Mouse (Mus musculus) limb, embryonic 14.5 days (tissue): ENCODE data around the gene Fam117b. TPM values are rescaled to one million over a fixed set of nuclear protein-coding genes. Genes with fewer than 3 reads are reported as not detected.

Experiments used
- ATAC-seq: fragments of 200-750 bp; cut with Nextera tagmentation; 2 replicates; pipeline ENCODE4 v1.8.0; 2017; ENCODE audit warnings: low read depth, moderate number of reproducible peaks, moderate TSS enrichment; ENCODE audit not compliant: low FRiP score
- DNase-seq: peaks from one replicate; pipeline ENCODE4 v3.0.0-alpha.2; 2015; ENCODE audit warnings: low spot score
- H3K27ac ChIP-seq: fragments of 300-500 bp; sonication (generic); replicated peaks from 2 replicates; pipeline ENCODE4 v1.5.1; 2014; ENCODE audit warnings: low read depth, mild to moderate bottlenecking, low read length, moderate library complexity, mixed read lengths
- H3K27me3 ChIP-seq: fragments of 300-500 bp; sonication (generic); 2 replicates; pipeline ENCODE4 v1.6.1; 2014; ENCODE audit warnings: low read length, mixed read lengths; ENCODE audit not compliant: control insufficient read depth, insufficient read depth
- H3K36me3 ChIP-seq: fragments of 300-500 bp; sonication (generic); 2 replicates; pipeline ENCODE4 v1.6.1; 2014; ENCODE audit warnings: mild to moderate bottlenecking, low read length, moderate library complexity, mixed read lengths; ENCODE audit not compliant: control insufficient read depth, insufficient read depth
- H3K4me1 ChIP-seq: fragments of 300-500 bp; sonication (generic); 2 replicates; pipeline ENCODE4 v1.6.1; 2014; ENCODE audit warnings: antibody characterized with exemption, low read length, mixed read lengths; ENCODE audit not compliant: control insufficient read depth, insufficient read depth
- H3K4me2 ChIP-seq: fragments of 300-500 bp; sonication (generic); replicated peaks from 2 replicates; pipeline ENCODE4 v1.6.1; 2014; ENCODE audit warnings: low read depth, mild to moderate bottlenecking, low read length, moderate library complexity; ENCODE audit not compliant: severe bottlenecking
- H3K4me3 ChIP-seq: fragments of 300-500 bp; sonication (generic); replicated peaks from 2 replicates; pipeline ENCODE4 v1.5.1; 2014; ENCODE audit warnings: low read length
- H3K9ac ChIP-seq: fragments of 300-500 bp; sonication (generic); 2 replicates; pipeline ENCODE4 v1.6.1; 2014; ENCODE audit warnings: mild to moderate bottlenecking, low read depth, low read length, moderate library complexity; ENCODE audit not compliant: severe bottlenecking
- H3K9me3 ChIP-seq: fragments of 300-500 bp; sonication (generic); 2 replicates; pipeline ENCODE4 v1.6.1; 2016; ENCODE audit warnings: low read length; ENCODE audit not compliant: control insufficient read depth
- POLR2A ChIP-seq: fragments of 200-500 bp; IDR thresholded peaks from 2 replicates; pipeline ENCODE4 v1.8.0; 2012; ENCODE audit warnings: inconsistent platforms, mild to moderate bottlenecking, moderate library complexity, borderline replicate concordance; ENCODE audit not compliant: insufficient read depth, insufficient read length; ENCODE audit errors: extremely low read depth
- WGBS: fragments of 180-500 bp; shearing (Covaris S2); extraction: QIAGEN DNeasy Blood & Tissue Kit; methylation state at CpG from one replicate; pipeline ENCODE4 v1.1.7; 2014; 5-methylcytosine and 5-hydroxymethylcytosine counted together
- polyA plus RNA-seq, 2 experiments: library from polyadenylated mRNA; depleted of rRNA in 1 of 2; stranded (reverse) in 1 of 2; unstranded in 1 of 2; fragments of >200 nt; fragmentation: Nextera tagmentation in 1 of 2; extraction: Ambion mirVana in 1 of 2; gene quantifications; 2 replicates each; pipeline versions ENCODE4 v1.2.1 to v1.2.3; 2012 to 2014

Fam117b gene
- polyA plus RNA-seq, 2 experiments: 12.3 to 12.4 TPM

DNA sequence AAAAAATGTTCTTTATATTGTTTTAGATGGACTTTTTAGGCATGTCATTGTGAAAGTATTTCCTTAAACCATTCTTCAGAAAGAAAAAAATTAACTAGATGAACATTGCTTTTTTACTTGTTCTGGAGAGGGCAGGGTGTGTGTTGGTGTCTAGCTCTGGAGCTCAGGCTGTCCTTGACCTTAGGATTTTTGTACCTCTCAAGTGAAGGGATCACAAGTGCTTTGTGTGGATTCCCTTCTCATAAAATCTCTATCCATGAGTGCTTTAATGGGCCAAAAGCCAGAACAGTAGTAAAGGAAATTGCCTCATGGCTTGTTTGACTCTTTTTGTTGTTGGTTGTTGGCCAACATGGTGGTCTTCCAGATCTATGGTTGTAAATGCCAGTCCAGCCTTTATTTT lies 18.1 kb downstream of the Fam117b start:
- H3K9me3 ChIP-seq: no peaks in the 10 kb centered on the region
- no peaks in the 10 kb centered on the region for H3K27me3 ChIP-seq
- H3K4me2 ChIP-seq: no peak overlapping the region
- H3K36me3 ChIP-seq: no peaks in the 10 kb centered on the region
- H3K27ac ChIP-seq: no peak overlapping the region
- no peaks in the 10 kb centered on the region for H3K4me1 ChIP-seq
- TF ChIP-seq POLR2A: no peak
- H3K4me3 ChIP-seq: no peak overlapping the region
- no peak overlapping the region for H3K9ac ChIP-seq
- ATAC-seq (no peak), DNase-seq (no peak)

DNA sequence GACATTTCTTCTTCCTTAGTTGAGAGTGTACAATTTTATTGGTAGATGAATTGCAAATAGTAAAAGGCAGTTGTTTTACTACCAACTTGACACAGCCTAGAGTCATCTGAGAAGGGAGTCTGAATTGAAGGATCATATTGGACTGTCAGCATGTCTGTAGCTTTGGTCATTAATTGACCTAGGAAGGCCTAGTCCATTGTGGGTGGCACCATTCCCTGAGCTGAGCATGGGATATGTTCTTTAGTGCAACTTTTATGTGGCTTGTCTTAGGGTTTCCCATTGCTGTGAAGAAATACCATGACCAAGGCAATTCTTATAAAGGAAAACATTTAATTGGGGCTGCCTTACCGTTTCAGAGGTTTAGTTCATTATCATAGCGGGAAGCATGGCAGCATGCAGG lies 20.2 kb downstream of the Fam117b start:
- H3K4me1 ChIP-seq: no peaks in the 10 kb centered on the region
- H3K27ac ChIP-seq: no peak overlapping the region
- TF ChIP-seq POLR2A: no peak
- ATAC-seq (no peak), DNase-seq (no peak)
- H3K36me3 ChIP-seq: no peaks in the 10 kb centered on the region
- no peaks in the 10 kb centered on the region for H3K9me3 ChIP-seq
- H3K27me3 ChIP-seq: no peaks in the 10 kb centered on the region
- no peak overlapping the region for H3K4me3 ChIP-seq
- no peak overlapping the region for H3K9ac ChIP-seq
- 74% methylated on average over 2 of the region's 2 CpGs for WGBS
- H3K4me2 ChIP-seq: no peak overlapping the region

- no peaks in the 10 kb centered on the region for H3K36me3 ChIP-seq
- H3K9me3 ChIP-seq: no peaks in the 10 kb centered on the region
- no peak overlapping the region for H3K9ac ChIP-seq
- peaks cover 3% of the 10 kb centered on the region; the same call in 1 of the 2 replicates for H3K4me1 ChIP-seq
- no peak overlapping the region for H3K4me2 ChIP-seq
- TF ChIP-seq POLR2A: no peak
- DNase-seq: no peak
- no peaks in the 10 kb centered on the region for H3K27me3 ChIP-seq
- 97% methylated on average over 1 of the region's 1 CpGs for WGBS
- H3K4me3 ChIP-seq: no peak overlapping the region
- H3K27ac ChIP-seq: no peak overlapping the region
- ATAC-seq: no peak
Measured at GRCm38 (mm10) chr1:59941063-59941462, 28.3 kb downstream of the Fam117b start.

GRCm38 (mm10) chr1:59942057-59942790 lies 29.4 kb downstream of the Fam117b start:
- Histone ChIP-seq H3K4me2 (no peak overlapping the region), H3K9me3 (no peaks in the 10 kb centered on the region), H3K27ac (no peak overlapping the region), H3K36me3 (no peaks in the 10 kb centered on the region), H3K4me3 (no peak overlapping the region), H3K9ac (no peak overlapping the region), H3K4me1 (peaks cover 3% of the 10 kb centered on the region; the same call in 1 of the 2 replicates), H3K27me3 (no peaks in the 10 kb centered on the region)
- DNase-seq: no peak
- no peak for ATAC-seq
- TF ChIP-seq POLR2A: no peak
- 79% methylated on average over 6 of the region's 6 CpGs for WGBS

- Histone ChIP-seq H3K4me2 (no peak overlapping the region), H3K9me3 (no peaks in the 10 kb centered on the region), H3K4me1 (peaks cover 3% of the 10 kb centered on the region; the same call in 1 of the 2 replicates), H3K27ac (no peak overlapping the region), H3K36me3 (peaks cover under 1% of the 10 kb centered on the region; the same call in 1 of the 2 replicates), H3K4me3 (no peak overlapping the region), H3K9ac (no peak overlapping the region), H3K27me3 (no peaks in the 10 kb centered on the region)
- ATAC-seq (no peak), DNase-seq (no peak)
- no peak for TF ChIP-seq POLR2A
- 41% methylated on average over 5 of the region's 5 CpGs for WGBS
Measured at GRCm38 (mm10) chr1:59943825-59944224, 31.0 kb downstream of the Fam117b start.
